Mouse (Mus musculus): Measurements from ENCODE around the gene Serac1. TPM values are rescaled to one million over a fixed set of nuclear protein-coding genes. Genes with fewer than 3 reads are reported as not detected.

The Serac1 gene
- 4.7 TPM for polyA plus RNA-seq (2015; fragmentation: Illumina TruSeq; extraction: RNeasy Lipid Tissue Mini Kit (QIAGEN cat#74804); ENCODE audit: insufficient read depth, low replicate concordance)

DNA sequence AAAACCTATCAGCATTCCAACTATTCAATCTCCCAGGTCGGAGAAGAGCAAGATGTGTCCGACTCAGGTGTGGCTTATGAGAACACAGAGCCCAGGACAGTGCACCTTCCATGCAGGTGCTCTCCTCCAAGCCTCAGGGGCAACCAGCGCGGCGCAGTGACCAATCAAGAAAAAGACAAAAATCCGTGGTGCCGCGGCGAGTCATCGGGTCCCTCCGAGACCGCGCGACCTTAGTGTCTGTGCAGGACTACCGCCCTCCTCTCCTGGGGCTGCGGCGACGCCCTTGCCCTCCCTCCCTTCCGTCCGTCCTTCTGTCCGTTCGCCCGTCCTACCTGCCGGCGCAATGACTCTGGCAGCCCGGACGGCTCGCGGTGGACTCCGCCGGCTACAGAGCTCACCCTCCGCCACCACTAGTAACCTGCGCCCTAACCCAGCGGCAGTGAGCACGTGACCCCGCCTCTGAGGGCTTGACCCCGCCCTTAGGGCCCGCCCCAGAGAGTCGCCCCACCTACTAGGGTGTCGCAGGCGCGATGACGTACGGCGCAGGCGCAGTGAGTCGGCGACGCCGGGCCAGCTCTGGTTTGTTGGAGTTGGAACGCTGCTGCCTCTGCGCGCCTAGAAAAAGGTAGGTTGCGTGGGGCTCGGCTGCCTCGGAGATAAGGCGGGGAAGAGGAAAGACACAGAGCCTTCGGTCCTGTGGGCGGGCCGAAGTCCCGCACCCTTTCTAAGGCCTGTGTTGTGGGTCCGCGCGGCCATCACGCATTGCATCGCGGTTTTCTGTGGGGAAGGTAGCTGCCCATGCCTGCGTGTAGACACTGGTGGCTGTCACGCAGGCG is at the start of gene Serac1, which contains the start of gene Gtf2h5:
Serac1 (minus strand) TSS at position 455 of the 836 bp plus-strand sequence.
Gtf2h5 (plus strand) TSS at position 500 of the 836 bp plus-strand sequence.

DNA sequence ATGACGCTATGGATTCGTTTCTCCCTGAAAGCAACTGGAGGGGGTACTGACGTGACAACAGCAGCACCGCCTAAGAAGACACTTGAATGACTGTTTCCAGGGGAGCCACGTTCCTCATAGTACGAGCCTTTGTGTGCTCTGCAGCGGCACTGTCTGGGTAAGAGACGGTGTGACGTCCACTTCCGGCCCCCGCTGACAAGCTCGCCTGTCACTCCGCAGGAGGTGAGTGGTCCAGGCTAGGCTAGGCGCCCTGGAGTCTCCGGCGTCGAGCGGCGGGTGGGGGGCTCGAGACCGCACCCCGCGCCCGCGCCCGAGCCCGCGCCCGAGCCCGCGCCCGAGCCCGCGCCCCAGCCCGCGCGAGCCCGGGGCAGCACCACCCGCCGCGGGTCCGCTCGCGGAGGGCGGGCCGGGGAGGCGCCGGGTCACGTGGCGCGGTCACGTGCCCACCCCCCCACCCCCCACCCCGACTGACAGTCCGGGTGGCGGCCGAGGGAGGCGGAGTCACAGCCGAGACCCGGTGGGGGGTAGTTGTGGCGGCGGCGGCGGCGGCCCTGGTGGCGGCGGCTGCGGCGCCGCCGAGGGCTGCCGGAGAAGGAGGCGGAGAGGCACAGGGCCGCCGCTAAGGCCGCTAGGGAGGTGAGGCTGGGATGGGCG is 26.9 kb upstream of the Serac1 start, which contains the start of gene Tulp4:
Tulp4 (plus strand) TSS at position 77 of the 654 bp plus-strand sequence.

Other genes starting within 250 kb of the Serac1 start
- gene Snx9, start 238.4 kb downstream of the Serac1 start, polyA plus RNA-seq (2015; fragmentation: Illumina TruSeq; extraction: RNeasy Lipid Tissue Mini Kit (QIAGEN cat#74804); ENCODE audit: insufficient read depth, low replicate concordance), result 61.3 TPM
- gene Synj2, start 138.5 kb downstream of the Serac1 start, polyA plus RNA-seq (2015; fragmentation: Illumina TruSeq; extraction: RNeasy Lipid Tissue Mini Kit (QIAGEN cat#74804); ENCODE audit: insufficient read depth, low replicate concordance), result 6.0 TPM
- gene Gtf2h5, start within 50 bp of the Serac1 start, polyA plus RNA-seq (2015; fragmentation: Illumina TruSeq; extraction: RNeasy Lipid Tissue Mini Kit (QIAGEN cat#74804); ENCODE audit: insufficient read depth, low replicate concordance), result 43.7 TPM
- gene Tulp4, start 26.7 kb upstream of the Serac1 start, polyA plus RNA-seq (2015; fragmentation: Illumina TruSeq; extraction: RNeasy Lipid Tissue Mini Kit (QIAGEN cat#74804); ENCODE audit: insufficient read depth, low replicate concordance), result 35.4 TPM
- gene Tmem181a, start 177.1 kb upstream of the Serac1 start, polyA plus RNA-seq (2015; fragmentation: Illumina TruSeq; extraction: RNeasy Lipid Tissue Mini Kit (QIAGEN cat#74804); ENCODE audit: insufficient read depth, low replicate concordance), result 11.8 TPM
- gene Dynlt1a, start 237.8 kb upstream of the Serac1 start, polyA plus RNA-seq (2015; fragmentation: Illumina TruSeq; extraction: RNeasy Lipid Tissue Mini Kit (QIAGEN cat#74804); ENCODE audit: insufficient read depth, low replicate concordance), result 8.4 TPM

Data from spleen, adult 10 weeks (tissue).